ENCODE assay signal across 8 mouse cellular contexts in genomic region chr6:127155468-127155867, GRCm38 (mm10). TPM values are rescaled to one million over a fixed set of nuclear protein-coding genes. Genes with fewer than 3 reads are reported as not detected.
A peak's percentile ranks its signal among the peaks of the same experiment; 100 is the strongest.
DNase-seq lines count a peak whose midpoint lies in the region; ATAC-seq and TF ChIP-seq lines count a peak whose summit lies in the region.

No protein-coding gene starts in this region.

- H3K9ac ChIP-seq in CH12.LX (ENCODE audit: insufficient read depth, low read depth) = peak overlapping the region; percentile 72
- peak overlapping the region; percentile 82 for H3K9ac ChIP-seq in heart, embryonic 13.5 days
- H3K9ac ChIP-seq in limb, embryonic 11.5 days (ENCODE audit: low read length) = peak overlapping the region; percentile 51
- no peak overlapping the region for H3K9ac ChIP-seq in midbrain, embryonic 16.5 days (ENCODE audit: low read depth, low read length)

- H3K79me2 ChIP-seq in CH12.LX (replicated peaks; ENCODE audit: control insufficient read depth, extremely low read depth, insufficient read depth, poor library complexity, severe bottlenecking) = peaks cover 3% of the 10 kb centered on the region

- no peak for TF ChIP-seq EP300 in CH12.LX (IDR thresholded peaks at IDR 0.05; ENCODE audit: low read length)

- whole genome bisulfite sequencing in heart, embryonic 13.5 days = 1% methylated on average over 15 of the region's 15 CpGs
- WGBS in limb, embryonic 11.5 days = 1% methylated on average over 15 of the region's 15 CpGs
- 1% methylated on average over 15 of the region's 15 CpGs for WGBS in midbrain, embryonic 16.5 days

- dilution Hi-C loops in CH12.LX (cut with MboI; ENCODE audit: extremely low pct_ligation_motif_present, extremely low pct_unique_long_range_greater_than_20kb, low sequenced_read_pairs) = no loop called here

- DNase-seq in CH12.LX (ENCODE audit: extremely low read depth) = no peak
- peak; percentile 54 for DNase-seq in adrenal gland, adult 8-10 months
- peak; percentile 63 for DNase-seq in limb, embryonic 11.5 days (ENCODE audit: low spot score)
- no peak for DNase-seq in cerebellum, adult 18-20 months
- no peak for DNase-seq in left cerebral cortex, adult 18-20 months (ENCODE audit: low spot score in 2 of 2)
- no peak for DNase-seq in cerebellum, postnatal 36 days

- TF ChIP-seq RAD21 in CH12.LX (IDR thresholded peaks at IDR 0.05; ENCODE audit: low read depth, low read length) = no peak

- no peak for TF ChIP-seq CTCF in CH12.LX (conservative IDR thresholded peaks at IDR 0.05 in 1 of 2, IDR thresholded peaks at IDR 0.05 in 1 of 2; ENCODE audit: low read depth in 2 of 2, low read length in 2 of 2)

- H3K9me3 ChIP-seq in CH12.LX (replicated peaks; ENCODE audit: low read length) = no peaks in the 10 kb centered on the region
- H3K9me3 ChIP-seq in heart, embryonic 13.5 days = no peaks in the 10 kb centered on the region
- H3K9me3 ChIP-seq in limb, embryonic 11.5 days (ENCODE audit: control insufficient read depth, low read length) = no peaks in the 10 kb centered on the region
- no peaks in the 10 kb centered on the region for H3K9me3 ChIP-seq in midbrain, embryonic 16.5 days (replicated peaks; ENCODE audit: control insufficient read depth, low read length, poor library complexity, severe bottlenecking)

- H3K36me3 ChIP-seq in CH12.LX (replicated peaks in 1 of 2; ENCODE audit: control insufficient read depth in 1 of 2, insufficient read depth in 1 of 2, low read length in 1 of 2) = no peaks in the 10 kb centered on the region
- no peaks in the 10 kb centered on the region for H3K36me3 ChIP-seq in heart, embryonic 13.5 days
- no peaks in the 10 kb centered on the region for H3K36me3 ChIP-seq in limb, embryonic 11.5 days (ENCODE audit: control insufficient read depth, insufficient read depth, low read length)
- H3K36me3 ChIP-seq in midbrain, embryonic 16.5 days (ENCODE audit: control insufficient read depth, insufficient read depth, low read length) = no peaks in the 10 kb centered on the region

- ATAC-seq in heart, embryonic 13.5 days (ENCODE audit: extremely low read depth, insufficient number of reproducible peaks, low FRiP score, low TSS enrichment) = no peak
- no peak for ATAC-seq in limb, embryonic 11.5 days (ENCODE audit: insufficient number of reproducible peaks, low FRiP score, low TSS enrichment, low read depth)
- ATAC-seq in midbrain, embryonic 16.5 days = no peak

- no peak overlapping the region for H3K27ac ChIP-seq in CH12.LX (ENCODE audit: insufficient read depth, low read depth)
- H3K27ac ChIP-seq in heart, embryonic 13.5 days (replicated peaks) = peak overlapping the region; percentile 87
- H3K27ac ChIP-seq in limb, embryonic 11.5 days (replicated peaks; ENCODE audit: low read depth, low read length) = no peak overlapping the region
- no peak overlapping the region for H3K27ac ChIP-seq in midbrain, embryonic 16.5 days (ENCODE audit: low read length)

- in situ Hi-C loops in CH12.LX (cut with MboI; ENCODE audit: low pct_ligation_motif_present, low pct_unique_long_range_greater_than_20kb, low sequenced_read_pairs) = no loop called here

- H3K4me3 ChIP-seq in CH12.LX (replicated peaks in 1 of 3; ENCODE audit: low read depth in 2 of 3, low read length in 2 of 3, poor library complexity in 1 of 3) = peak overlapping the region in 2 of 3 experiments; percentile 12 to 39
- peak overlapping the region; percentile 92 for H3K4me3 ChIP-seq in heart, embryonic 13.5 days
- peak overlapping the region; percentile 37 for H3K4me3 ChIP-seq in limb, embryonic 11.5 days (ENCODE audit: low read depth, low read length)
- H3K4me3 ChIP-seq in midbrain, embryonic 16.5 days (ENCODE audit: low read depth, low read length) = peak overlapping the region; percentile 34; the same call in 1 of the 2 replicates

- peak overlapping the region; percentile 97 for H3K4me2 ChIP-seq in CH12.LX (ENCODE audit: insufficient read depth, low read depth, poor library complexity, severe bottlenecking)
- H3K4me2 ChIP-seq in heart, embryonic 13.5 days = peak overlapping the region; percentile 87
- H3K4me2 ChIP-seq in limb, embryonic 11.5 days (ENCODE audit: low read depth, severe bottlenecking) = peak overlapping the region; percentile 87
- peak overlapping the region; percentile 55 for H3K4me2 ChIP-seq in midbrain, embryonic 16.5 days (ENCODE audit: low read length)

- peaks cover 34% of the 10 kb centered on the region for H3K27me3 ChIP-seq in CH12.LX (replicated peaks)
- H3K27me3 ChIP-seq in heart, embryonic 13.5 days (replicated peaks) = peaks cover 10% of the 10 kb centered on the region
- no peaks in the 10 kb centered on the region for H3K27me3 ChIP-seq in limb, embryonic 11.5 days (ENCODE audit: control insufficient read depth, insufficient read depth, low read length)
- peaks cover 23% of the 10 kb centered on the region for H3K27me3 ChIP-seq in midbrain, embryonic 16.5 days (ENCODE audit: control insufficient read depth, insufficient read depth, low read depth, low read length)

- no peak for TF ChIP-seq POLR2A in CH12.LX (IDR thresholded peaks at IDR 0.05; ENCODE audit: low read depth, low read length)

- peaks cover 5 to 29% of the 10 kb centered on the region in 2 experiments for H3K4me1 ChIP-seq in CH12.LX (ENCODE audit: control insufficient read depth in 1 of 2, insufficient read depth in 2 of 2)
- H3K4me1 ChIP-seq in heart, embryonic 13.5 days = peaks cover 31% of the 10 kb centered on the region
- H3K4me1 ChIP-seq in limb, embryonic 11.5 days (ENCODE audit: control insufficient read depth, insufficient read depth, low read length) = peaks cover 16% of the 10 kb centered on the region
- peaks cover 45% of the 10 kb centered on the region for H3K4me1 ChIP-seq in midbrain, embryonic 16.5 days (ENCODE audit: control insufficient read depth, insufficient read depth, low read length)

TF ChIP-seq in CH12.LX, 34 proteins besides CTCF, POLR2A, EP300 and RAD21:
- TF ChIP-seq ZNF384 (IDR thresholded peaks at IDR 0.05; ENCODE audit: low read depth, low read length) (no peak), ETS1 (conservative IDR thresholded peaks at IDR 0.05; ENCODE audit: low read depth, low read length) (no peak), ELF1 (IDR thresholded peaks at IDR 0.05; ENCODE audit: low read depth, low read length) (no peak), BHLHE40 (IDR thresholded peaks at IDR 0.05; ENCODE audit: low read depth, low read length) (peak; percentile 30; the same call in 1 of the 2 replicates), USF2 (conservative IDR thresholded peaks at IDR 0.05; ENCODE audit: low read depth, low read length) (no peak), IRF4 (IDR thresholded peaks at IDR 0.05; ENCODE audit: low read depth, low read length) (no peak), MAFK (IDR thresholded peaks at IDR 0.05; ENCODE audit: insufficient replicate concordance, low read length) (no peak), ZC3H11A (IDR thresholded peaks at IDR 0.05; ENCODE audit: low read depth, low read length) (no peak), SMC3 (IDR thresholded peaks at IDR 0.05; ENCODE audit: low read depth, low read length) (no peak), POLR2AphosphoS2 (IDR thresholded peaks at IDR 0.05; ENCODE audit: low read depth, low read length) (no peak), TCF12 (IDR thresholded peaks at IDR 0.05; ENCODE audit: low read depth, low read length) (no peak), MAX (IDR thresholded peaks at IDR 0.05; ENCODE audit: low read length) (peak; percentile 46; the same call in 1 of the 2 replicates), JUND (conservative IDR thresholded peaks at IDR 0.05; ENCODE audit: low read depth, low read length) (no peak), SIN3A (IDR thresholded peaks at IDR 0.05; ENCODE audit: low read length) (no peak), MEF2A (IDR thresholded peaks at IDR 0.05; ENCODE audit: borderline replicate concordance, low read depth, low read length) (no peak), MXI1 (IDR thresholded peaks at IDR 0.05; ENCODE audit: low read depth, low read length) (peak; percentile 62), ZMIZ1 (IDR thresholded peaks at IDR 0.05; ENCODE audit: low read depth, low read length) (no peak), UBTF (IDR thresholded peaks at IDR 0.05; ENCODE audit: low read depth, low read length) (no peak), GABPA (IDR thresholded peaks at IDR 0.05; ENCODE audit: insufficient replicate concordance, low read depth, low read length) (no peak), TBP (conservative IDR thresholded peaks at IDR 0.05; ENCODE audit: low read depth, low read length) (no peak), ZKSCAN1 (IDR thresholded peaks at IDR 0.05; ENCODE audit: borderline replicate concordance, low read depth, low read length) (no peak), E2F4 (IDR thresholded peaks at IDR 0.05; ENCODE audit: insufficient replicate concordance, low read depth, low read length) (no peak), NRF1 (IDR thresholded peaks at IDR 0.05; ENCODE audit: low read depth, low read length) (no peak)
TF ChIP-seq in CH12.LX: peak in this region for 3.

RNA-seq across cellular contexts. Expression of gene Ccnd2, which starts 3.5 kb away (rescaled TPM):
- total RNA-seq in CH12.LX (2012; rRNA removed) = 99.4 and 146 TPM in 2 replicates
- 33.5 and 42.4 TPM in 2 replicates for total RNA-seq in CH12.LX (2014; rRNA removed)
- 255 and 299 TPM in 2 replicates for polyA plus RNA-seq in CH12.LX (2012; ENCODE audit: insufficient read length, low read depth)
- 100 to 1,000 TPM; 550 to 578 (median 567) TPM for total RNA-seq in adrenal gland, adult 8-10 months (2022)
- 583 and 638 TPM in 2 replicates for polyA plus RNA-seq in heart, embryonic 13.5 days (2015; fragmentation: Nextera tagmentation; extraction: Ambion mirVana)
- polyA plus RNA-seq in limb, embryonic 11.5 days (2014; fragmentation: Nextera tagmentation; extraction: Ambion mirVana) = 1,093 and 1,097 TPM in 2 replicates
- 245 and 326 TPM in 2 replicates for polyA plus RNA-seq in midbrain, embryonic 16.5 days (2015; fragmentation: Nextera tagmentation; extraction: Ambion mirVana)
- 10 to 100 TPM; 79.9 to 83.3 TPM for total RNA-seq in left cerebral cortex, adult 18-20 months (2021)

RNA-seq across cellular contexts. Expression of gene Tigar, which starts 46.1 kb away (rescaled TPM):
- total RNA-seq in CH12.LX (2012; rRNA removed) = 8.9 and 12.4 TPM in 2 replicates
- 11.5 and 11.8 TPM in 2 replicates for total RNA-seq in CH12.LX (2014; rRNA removed)
- polyA plus RNA-seq in CH12.LX (2012; ENCODE audit: insufficient read length, low read depth) = 18.6 and 20.8 TPM in 2 replicates
- total RNA-seq in adrenal gland, adult 8-10 months (2022) = 10 to 100 TPM; 17.6 to 25.7 (median 22.0) TPM
- 7.6 and 8.1 TPM in 2 replicates for polyA plus RNA-seq in heart, embryonic 13.5 days (2015; fragmentation: Nextera tagmentation; extraction: Ambion mirVana)
- 4.3 and 4.5 TPM in 2 replicates for polyA plus RNA-seq in limb, embryonic 11.5 days (2014; fragmentation: Nextera tagmentation; extraction: Ambion mirVana)
- polyA plus RNA-seq in midbrain, embryonic 16.5 days (2015; fragmentation: Nextera tagmentation; extraction: Ambion mirVana) = 5.9 and 7.4 TPM in 2 replicates
- total RNA-seq in left cerebral cortex, adult 18-20 months (2021) = 10 to 100 TPM; 24.9 to 29.8 TPM

Comparison
In these comparisons a context has a peak if more than half of its experiments do, and no peak if none do; other contexts are left out.
1. DNase-seq: peak in adrenal gland, adult 8-10 months (single experiment) and limb, embryonic 11.5 days (single experiment); none in CH12.LX (single experiment), cerebellum, adult 18-20 months (0 of 2), left cerebral cortex, adult 18-20 months (0 of 2) and cerebellum, postnatal 36 days (0 of 2).
2. H3K4me3 ChIP-seq: peak in every context shown above with its lines; median percentile 92 in heart, embryonic 13.5 days; 37 in limb, embryonic 11.5 days; 34 in midbrain, embryonic 16.5 days; 26 in CH12.LX.
3. Peak in every context shown above with its lines, with median percentiles within 50 percentile points of each other: H3K4me2 ChIP-seq.